14 mouse cellular contexts compared by ENCODE assay signal in the genomic region with DNA sequence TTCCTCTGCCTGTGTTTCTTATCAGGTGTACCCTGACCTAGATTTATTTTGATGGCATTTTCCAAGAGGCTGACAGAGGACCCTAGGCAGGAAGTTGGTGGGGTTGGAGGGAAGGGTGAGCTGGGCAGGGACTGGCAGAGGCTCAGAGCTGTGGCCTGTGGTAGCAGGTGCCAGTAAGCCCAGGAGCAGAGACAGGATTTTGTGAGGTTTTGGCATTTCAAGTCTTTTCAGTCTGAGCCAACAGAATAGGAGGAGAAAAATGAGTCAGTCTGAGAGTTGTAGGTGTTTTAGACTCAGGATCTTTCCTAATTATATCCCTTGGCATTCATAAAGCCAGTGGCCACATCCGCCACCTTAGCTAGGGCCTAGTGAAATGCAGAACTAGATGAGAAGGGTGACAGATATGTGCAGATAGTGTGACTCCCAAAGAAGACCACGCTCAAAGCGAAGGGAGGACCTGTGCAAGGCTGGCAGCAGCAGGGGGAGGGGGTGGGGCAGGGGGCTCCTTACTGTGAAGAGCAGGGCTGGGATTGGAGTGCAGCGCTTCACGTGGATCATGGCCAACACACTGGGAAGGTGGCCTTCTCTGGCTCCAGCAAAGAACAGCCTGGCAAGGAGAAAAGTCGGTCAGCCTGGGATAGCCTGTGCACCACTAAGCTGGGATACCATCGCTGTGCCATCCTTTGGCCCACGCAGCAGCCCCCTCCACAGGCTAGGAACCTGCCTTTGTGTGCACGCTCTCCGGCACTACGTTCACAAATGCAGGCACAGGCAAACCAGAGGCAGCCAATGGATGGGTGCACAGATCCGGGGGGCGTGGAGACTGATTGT. TPM values are rescaled to one million over a fixed set of nuclear protein-coding genes. Genes with fewer than 3 reads are reported as not detected.
A peak's percentile ranks its signal among the peaks of the same experiment; 100 is the strongest.
DNase-seq lines count a peak whose midpoint lies in the region; ATAC-seq and TF ChIP-seq lines count a peak whose summit lies in the region.
"Had no signal": no experiment of that assay in that cellular context is flagged by ENCODE, and none has a peak within 500 bp of the region (broad histone marks: within the 10 kb centered on the region; RNA-seq: fewer than 3 reads in every experiment).

No protein-coding gene starts in this region.

- TF ChIP-seq POLR2A in brain, embryonic 14.5 days (IDR thresholded peaks at IDR 0.05; ENCODE audit: borderline replicate concordance, extremely low read depth, insufficient read depth, insufficient read length, poor library complexity, severe bottlenecking) = no peak

- no peaks in the 10 kb centered on the region for H3K27me3 ChIP-seq in forebrain, postnatal 0 days (ENCODE audit: insufficient read depth, low read length)
- H3K27me3 ChIP-seq: lung, embryonic 15.5 days had no signal

- H3K4me1 ChIP-seq in forebrain, postnatal 0 days (ENCODE audit: insufficient read depth) = no peaks in the 10 kb centered on the region
- H3K4me1 ChIP-seq: lung, embryonic 15.5 days had no signal

- peak; percentile 45 to 53 for DNase-seq in cerebellum, adult 18-20 months
- DNase-seq in cerebellum, adult 11 months = no peak
- peak; percentile 41 to 61 for DNase-seq in left cerebral cortex, postnatal 36 days (ENCODE audit: low spot score in 2 of 2)
- DNase-seq in left cerebral cortex, postnatal 10 days (ENCODE audit: extremely low spot score in 1 of 2, low spot score in 2 of 2) = no peak
- peak; percentile 35 for DNase-seq in brain, embryonic 14.5 days (ENCODE audit: low read depth)
- DNase-seq in forebrain, postnatal 0 days = peak; percentile 31
- DNase-seq in layer of hippocampus, adult 9-11 months = no peak
- DNase-seq in lung, postnatal 14 days = no peak
- DNase-seq: kidney, postnatal 10 days had no signal

- no peak for TF ChIP-seq CTCF in brain, embryonic 14.5 days (IDR thresholded peaks at IDR 0.05; ENCODE audit: borderline replicate concordance, extremely low read depth, insufficient read depth, insufficient read length)
- no peak for TF ChIP-seq CTCF in forebrain, postnatal 0 days (IDR thresholded peaks at IDR 0.05; ENCODE audit: low read depth)

- no peak overlapping the region for H3K4me3 ChIP-seq in forebrain, postnatal 0 days (ENCODE audit: low read depth, low read length)
- H3K4me3 ChIP-seq: lung, embryonic 15.5 days had no signal

- 53% methylated on average over 13 of the region's 13 CpGs for WGBS in forebrain, postnatal 0 days

- intact Hi-C loops in left cerebral cortex, postnatal 36 days (cut with DNase I) = no loop called here
- intact Hi-C loops in left cerebral cortex, postnatal 10 days (cut with DNase I) = no loop called here

- H3K4me2 ChIP-seq in forebrain, postnatal 0 days (ENCODE audit: low read depth) = no peak overlapping the region
- H3K4me2 ChIP-seq: lung, embryonic 15.5 days had no signal

- peak; percentile 86 for ATAC-seq in forebrain, postnatal 0 days

- H3K36me3 ChIP-seq in forebrain, postnatal 0 days (ENCODE audit: insufficient read depth) = peaks cover 20% of the 10 kb centered on the region
- H3K36me3 ChIP-seq: lung, embryonic 15.5 days had no signal

- no peaks in the 10 kb centered on the region for H3K9me3 ChIP-seq in forebrain, postnatal 0 days (ENCODE audit: low read length)
- H3K9me3 ChIP-seq: lung, embryonic 15.5 days had no signal

- H3K27ac ChIP-seq in forebrain, postnatal 0 days (ENCODE audit: low read depth, low read length) = no peak overlapping the region
- H3K27ac ChIP-seq: lung, embryonic 15.5 days had no signal

- H3K9ac ChIP-seq in forebrain, postnatal 0 days = no peak overlapping the region
- H3K9ac ChIP-seq: lung, embryonic 15.5 days had no signal

RNA-seq across cellular contexts. Expression of gene Cebpe, which starts 17.1 kb away (rescaled TPM):
- not detected for total RNA-seq in left cerebral cortex, postnatal 36 days (2021)
- not detected for total RNA-seq in left cerebral cortex, postnatal 10 days (2021)
- polyA plus RNA-seq in brain, embryonic 14.5 days (2012; rRNA removed) = 0.09 and 0.27 TPM in 2 replicates
- total RNA-seq in forebrain, postnatal 0 days (2014; rRNA removed) = 0.38 TPM in 1 of 2 replicates, not detected in the other
- polyA plus RNA-seq in forebrain, postnatal 0 days (2015; fragmentation: Nextera tagmentation; extraction: Ambion mirVana) = not detected in 2 replicates
- total RNA-seq: layer of hippocampus, postnatal 25 days had no signal
- polyA plus RNA-seq: heart, embryonic 16.5 days; lung, embryonic 15.5 days; neural tube, embryonic 11.5 days had no signal

RNA-seq across cellular contexts. Expression of gene Gm29776, which starts 30.4 kb away (rescaled TPM):
- not detected for total RNA-seq in left cerebral cortex, postnatal 36 days (2021)
- under 1 TPM; 0.15 to 0.22 TPM for total RNA-seq in left cerebral cortex, postnatal 10 days (2021)
- polyA plus RNA-seq in brain, embryonic 14.5 days (2012; rRNA removed) = 0.05 and 0.14 TPM in 2 replicates
- 0.14 and 0.15 TPM in 2 replicates for total RNA-seq in forebrain, postnatal 0 days (2014; rRNA removed)
- 0.06 and 0.13 TPM in 2 replicates for polyA plus RNA-seq in forebrain, postnatal 0 days (2015; fragmentation: Nextera tagmentation; extraction: Ambion mirVana)
- total RNA-seq: layer of hippocampus, postnatal 25 days; liver, adult 2 months had no signal
- polyA plus RNA-seq: liver, adult 2 months had no signal

RNA-seq across cellular contexts. Expression of gene Acin1, which starts 42.3 kb away (rescaled TPM):
- 100 to 1,000 TPM; 126 to 237 TPM for total RNA-seq in left cerebral cortex, postnatal 36 days (2021)
- 100 to 1,000 TPM; 195 to 199 TPM for total RNA-seq in left cerebral cortex, postnatal 10 days (2021)
- polyA plus RNA-seq in brain, embryonic 14.5 days (2012; rRNA removed) = 248 and 332 TPM in 2 replicates
- 143 and 147 TPM in 2 replicates for total RNA-seq in forebrain, postnatal 0 days (2014; rRNA removed)
- 80.7 and 97.0 TPM in 2 replicates for polyA plus RNA-seq in forebrain, postnatal 0 days (2015; fragmentation: Nextera tagmentation; extraction: Ambion mirVana)

RNA-seq across cellular contexts. Expression of gene 1700123O20Rik, which starts 43.0 kb away (rescaled TPM):
- 10 to 100 TPM; 22.6 to 23.1 TPM for total RNA-seq in left cerebral cortex, postnatal 36 days (2021)
- 10 to 100 TPM; 23.6 to 25.1 TPM for total RNA-seq in left cerebral cortex, postnatal 10 days (2021)
- 64.6 and 76.7 TPM in 2 replicates for polyA plus RNA-seq in brain, embryonic 14.5 days (2012; rRNA removed)
- 32.0 and 36.2 TPM in 2 replicates for total RNA-seq in forebrain, postnatal 0 days (2014; rRNA removed)
- 66.6 and 70.7 TPM in 2 replicates for polyA plus RNA-seq in forebrain, postnatal 0 days (2015; fragmentation: Nextera tagmentation; extraction: Ambion mirVana)

RNA-seq across cellular contexts. Expression of gene Slc7a8, which starts 52.7 kb away (rescaled TPM):
- total RNA-seq in left cerebral cortex, postnatal 36 days (2021) = 10 to 100 TPM; 54.7 to 64.8 TPM
- 10 to 100 TPM; 62.2 to 67.9 TPM for total RNA-seq in left cerebral cortex, postnatal 10 days (2021)
- 8.9 and 14.6 TPM in 2 replicates for polyA plus RNA-seq in brain, embryonic 14.5 days (2012; rRNA removed)
- total RNA-seq in forebrain, postnatal 0 days (2014; rRNA removed) = 11.8 and 13.3 TPM in 2 replicates
- polyA plus RNA-seq in forebrain, postnatal 0 days (2015; fragmentation: Nextera tagmentation; extraction: Ambion mirVana) = 12.5 and 14.5 TPM in 2 replicates

Comparison
In these comparisons a context has a peak if more than half of its experiments do, and no peak if none do; other contexts are left out.
1. DNase-seq: peak in cerebellum, adult 18-20 months (2 of 2), left cerebral cortex, postnatal 36 days (2 of 2), brain, embryonic 14.5 days (single experiment) and forebrain, postnatal 0 days (single experiment); none in cerebellum, adult 11 months (single experiment), left cerebral cortex, postnatal 10 days (0 of 2), layer of hippocampus, adult 9-11 months (single experiment) and lung, postnatal 14 days (single experiment).